In genomic region chr2:59670087-59671060, GRCm38 (mm10) we compare ENCODE assay signal across 8 mouse cellular contexts. TPM values are rescaled to one million over a fixed set of nuclear protein-coding genes. Genes with fewer than 3 reads are reported as not detected.
A peak's percentile ranks its signal among the peaks of the same experiment; 100 is the strongest.
DNase-seq lines count a peak whose midpoint lies in the region; ATAC-seq and TF ChIP-seq lines count a peak whose summit lies in the region.

No protein-coding gene starts in this region.

- no peak for TF ChIP-seq POLR2A in cortical plate, adult 2 months (IDR thresholded peaks at IDR 0.05; ENCODE audit: extremely low read depth, insufficient read depth, low read length)
- no peak for TF ChIP-seq POLR2A in limb, embryonic 14.5 days (IDR thresholded peaks at IDR 0.05; ENCODE audit: borderline replicate concordance, extremely low read depth, insufficient read depth, insufficient read length)

- H3K9ac ChIP-seq in heart, postnatal 0 days (replicated peaks; ENCODE audit: low read depth, low read length): 0 out of 2 replicates have a peak overlapping the region, but pooled peaks have one; percentile 42
- no peak overlapping the region for H3K9ac ChIP-seq in limb, embryonic 14.5 days (ENCODE audit: low read depth, low read length, severe bottlenecking)

- H3K27me3 ChIP-seq in heart, postnatal 0 days (ENCODE audit: control insufficient read depth, insufficient read depth, low read length): no peaks in the 10 kb centered on the region
- no peaks in the 10 kb centered on the region for H3K27me3 ChIP-seq in limb, embryonic 14.5 days (ENCODE audit: control insufficient read depth, insufficient read depth, low read length)

- H3K36me3 ChIP-seq in heart, postnatal 0 days (replicated peaks; ENCODE audit: control insufficient read depth, insufficient read depth, low read length): 0 out of 2 replicates have a peak, but pooled peaks cover 4% of the 10 kb centered on the region
- H3K36me3 ChIP-seq in limb, embryonic 14.5 days (ENCODE audit: control insufficient read depth, insufficient read depth, low read length): no peaks in the 10 kb centered on the region

- H3K4me3 ChIP-seq in left cerebral cortex, adult 2 months: no peak overlapping the region
- H3K4me3 ChIP-seq in cortical plate, adult 2 months (ENCODE audit: insufficient read depth, low read length): no peak overlapping the region
- H3K4me3 ChIP-seq in heart, postnatal 0 days (ENCODE audit: low read depth, low read length): peak overlapping the region; percentile 7; the same call in 1 of the 2 replicates
- no peak overlapping the region for H3K4me3 ChIP-seq in limb, embryonic 14.5 days (replicated peaks; ENCODE audit: low read length)

- no peaks in the 10 kb centered on the region for H3K9me3 ChIP-seq in heart, postnatal 0 days (replicated peaks; ENCODE audit: control insufficient read depth, low read length)
- H3K9me3 ChIP-seq in limb, embryonic 14.5 days (ENCODE audit: control insufficient read depth, low read length): no peaks in the 10 kb centered on the region

- peak; percentile 70; the same call in 1 of the 2 replicates for TF ChIP-seq EP300 in heart, postnatal 0 days (IDR thresholded peaks at IDR 0.05; ENCODE audit: low read depth)

- H3K4me1 ChIP-seq in cortical plate, adult 2 months (ENCODE audit: control insufficient read depth, insufficient read depth, low read length): no peaks in the 10 kb centered on the region
- peaks cover 33% of the 10 kb centered on the region for H3K4me1 ChIP-seq in heart, postnatal 0 days (ENCODE audit: control insufficient read depth, insufficient read depth)
- H3K4me1 ChIP-seq in limb, embryonic 14.5 days (ENCODE audit: control insufficient read depth, insufficient read depth, low read length): peaks cover 26% of the 10 kb centered on the region

- peak overlapping the region; percentile 57 for H3K27ac ChIP-seq in left cerebral cortex, adult 2 months
- H3K27ac ChIP-seq in cortical plate, adult 2 months (ENCODE audit: insufficient read depth, low read length): peak overlapping the region; percentile 31; the same call in 1 of the 2 replicates
- H3K27ac ChIP-seq in heart, postnatal 0 days (ENCODE audit: low read depth): peak overlapping the region; percentile 93
- peak overlapping the region; percentile 26; the same call in 1 of the 2 replicates for H3K27ac ChIP-seq in limb, embryonic 14.5 days (replicated peaks; ENCODE audit: low read depth, low read length)

- H3K4me2 ChIP-seq in heart, postnatal 0 days (ENCODE audit: low read depth, low read length): peak overlapping the region; percentile 54
- H3K4me2 ChIP-seq in limb, embryonic 14.5 days (replicated peaks; ENCODE audit: low read depth, low read length, severe bottlenecking): no peak overlapping the region

- no peak for DNase-seq in left cerebral cortex, adult 2 months (ENCODE audit: extremely low spot score in 1 of 2, low spot score in 2 of 2)
- DNase-seq in left cerebral cortex, adult 8-10 months (ENCODE audit: low spot score in 2 of 2): no peak
- peak; percentile 86 for DNase-seq in heart, postnatal 0 days (ENCODE audit: low spot score)
- no peak for DNase-seq in limb, embryonic 14.5 days (ENCODE audit: low spot score)
- peak; percentile 87 for DNase-seq in skeletal muscle tissue, adult 2 months (ENCODE audit: low read depth, low spot score)
- DNase-seq in thymus, postnatal 10 days (ENCODE audit: low spot score in 2 of 2): no peak
- no peak for DNase-seq in natural killer cell, adult 2 months (ENCODE audit: low spot score in 2 of 2)

- ATAC-seq in heart, postnatal 0 days (ENCODE audit: insufficient read depth, low read depth): peak; percentile 89
- no peak for ATAC-seq in limb, embryonic 14.5 days (ENCODE audit: low FRiP score, low read depth)

- intact Hi-C loops in left cerebral cortex, adult 2 months (cut with DNase I): no loop called here

- no peak for TF ChIP-seq CTCF in left cerebral cortex, adult 2 months (IDR thresholded peaks at IDR 0.05)
- no peak for TF ChIP-seq CTCF in cortical plate, adult 2 months (IDR thresholded peaks at IDR 0.05; ENCODE audit: extremely low read depth, insufficient read depth, low read length)
- TF ChIP-seq CTCF in heart, postnatal 0 days (IDR thresholded peaks at IDR 0.05; ENCODE audit: low read depth): no peak

- WGBS in heart, postnatal 0 days: 9% methylated on average over 15 of the region's 15 CpGs
- WGBS in limb, embryonic 14.5 days: 56% methylated on average over 15 of the region's 15 CpGs

RNA-seq across cellular contexts. Expression of gene Tanc1, which starts 58.5 kb away (rescaled TPM):
- total RNA-seq in left cerebral cortex, adult 2 months (2021): 10 to 100 TPM; 26.3 to 32.3 TPM
- 10 to 100 TPM; 21.1 to 26.0 (median 23.8) TPM for total RNA-seq in left cerebral cortex, adult 8-10 months (2022)
- polyA plus RNA-seq in cortical plate, adult 2 months (2012; rRNA removed): 9.8 and 14.3 TPM in 2 replicates
- 21.9 and 22.3 TPM in 2 replicates for total RNA-seq in heart, postnatal 0 days (2014; rRNA removed; ENCODE audit: low replicate concordance)
- polyA plus RNA-seq in heart, postnatal 0 days (2015; fragmentation: Nextera tagmentation; extraction: Ambion mirVana): 11.8 and 12.3 TPM in 2 replicates
- 23.4 and 24.1 TPM in 2 replicates for polyA plus RNA-seq in limb, embryonic 14.5 days (2012; rRNA removed)
- 35.3 and 38.0 TPM in 2 replicates for polyA plus RNA-seq in limb, embryonic 14.5 days (2014; fragmentation: Nextera tagmentation; extraction: Ambion mirVana)

Comparison
In these comparisons a context has a peak if more than half of its experiments do, and no peak if none do; other contexts are left out.
1. DNase-seq: peak in heart, postnatal 0 days (single experiment) and skeletal muscle tissue, adult 2 months (single experiment); none in left cerebral cortex, adult 2 months (0 of 2), left cerebral cortex, adult 8-10 months (0 of 2), limb, embryonic 14.5 days (single experiment), thymus, postnatal 10 days (0 of 2) and natural killer cell, adult 2 months (0 of 2).
2. H3K27ac ChIP-seq: peak in every context shown above with its lines; median percentile 93 in heart, postnatal 0 days; 57 in left cerebral cortex, adult 2 months; 31 in cortical plate, adult 2 months; 26 in limb, embryonic 14.5 days.